Mouse (Mus musculus): Measurements from ENCODE around the gene Fam155a.
"Not testable (repeated sequence)": the region's sequence is repeated elsewhere in the genome, so short reads cannot be mapped to it uniquely, and the experiment has no call there.

Gene Fam155a

GRCm38 (mm10) chr8:9402393-9402792, 368.6 kb downstream of the Fam155a start:
- no peak for DNase-seq (ENCODE audit: low read depth, low spot score)

GRCm38 (mm10) chr8:9398606-9399263, 372.2 kb downstream of the Fam155a start:
- no peak for DNase-seq (ENCODE audit: low read depth, low spot score)

DNA sequence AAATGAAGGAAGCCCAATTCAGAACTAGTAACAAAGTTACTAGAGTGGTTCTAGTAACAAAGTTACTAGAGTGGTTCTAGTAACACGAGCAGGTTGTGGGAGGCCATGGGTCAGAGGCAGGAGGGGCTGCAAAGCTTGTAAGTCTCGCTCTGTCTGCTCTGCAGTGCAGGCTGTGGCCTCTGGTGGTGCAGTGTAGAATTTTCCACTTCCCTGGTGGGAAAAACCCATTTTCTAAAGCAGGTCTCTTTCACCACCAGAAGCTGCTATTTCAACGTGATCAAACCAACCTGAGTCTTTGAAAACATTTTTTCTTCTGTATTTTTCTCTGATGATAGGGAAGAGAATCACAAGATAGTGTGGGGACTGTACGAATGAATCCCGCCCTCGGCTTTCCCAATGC, 372.9 kb downstream of the Fam155a start:
- DNase-seq (ENCODE audit: low read depth, low spot score): peak; percentile 5

DNA sequence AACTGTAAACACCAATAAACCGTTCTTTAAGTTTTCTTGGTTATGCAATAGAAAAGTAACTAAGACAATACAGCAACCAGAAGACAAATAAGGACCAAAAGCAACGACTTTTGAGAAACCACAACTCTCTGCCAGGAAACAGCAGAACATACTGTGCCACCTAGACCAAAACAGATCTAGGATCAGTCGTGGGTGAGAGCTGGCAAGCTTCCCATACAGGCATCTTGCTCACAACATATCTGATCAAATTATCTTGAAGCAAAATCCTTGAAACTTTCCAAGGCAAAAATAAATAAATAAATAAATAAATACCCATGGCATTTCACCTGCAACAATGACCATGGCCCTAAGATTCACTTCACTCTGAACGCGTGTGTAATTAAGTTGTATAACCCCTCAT, 376.3 kb downstream of the Fam155a start:
- DNase-seq (ENCODE audit: low read depth, low spot score): no peak

DNA sequence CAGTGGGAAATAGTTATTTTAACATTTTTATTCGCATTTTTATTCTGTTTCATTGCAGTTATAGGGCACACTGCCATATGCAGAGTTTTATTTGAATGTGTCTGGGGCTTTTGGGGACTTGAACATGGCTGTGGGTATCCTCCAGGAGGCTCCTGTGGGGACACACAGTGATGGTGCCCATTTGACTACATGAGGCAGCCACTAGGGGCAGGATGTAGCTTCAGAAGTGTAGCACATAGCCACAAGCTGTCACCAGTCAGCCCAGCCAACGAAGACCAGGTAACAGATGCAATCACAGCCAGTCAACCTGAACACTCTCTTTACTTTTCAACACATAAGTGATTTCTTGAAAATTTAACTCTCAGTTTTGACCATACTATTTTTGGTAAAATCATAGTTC, 377.7 kb downstream of the Fam155a start:
- peak; percentile 37 for DNase-seq (ENCODE audit: low read depth, low spot score)

GRCm38 (mm10) chr8:9390229-9390628, 380.7 kb downstream of the Fam155a start:
- not testable (repeated sequence) for DNase-seq (ENCODE audit: low read depth, low spot score)

DNA sequence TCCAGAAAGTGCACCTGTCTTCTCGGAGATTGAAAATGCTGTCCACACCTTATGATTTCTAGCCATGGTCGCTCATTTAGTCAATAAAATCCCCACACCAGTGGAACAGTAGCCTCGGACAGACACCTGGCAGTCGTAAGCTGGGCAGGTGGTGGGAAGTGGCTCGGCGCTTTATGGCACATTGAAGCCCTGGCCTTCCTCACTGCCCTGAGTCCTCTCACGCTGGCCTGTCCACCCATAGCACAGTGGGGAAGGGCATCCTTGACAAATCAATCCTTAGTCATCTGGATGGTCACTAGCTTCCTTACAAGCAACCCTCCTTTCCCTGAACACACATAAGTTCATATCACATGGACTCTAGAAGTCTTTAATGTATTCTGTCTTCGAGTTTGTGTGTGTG, 401.8 kb downstream of the Fam155a start:
- no peak for DNase-seq (ENCODE audit: low read depth, low spot score)

DNA sequence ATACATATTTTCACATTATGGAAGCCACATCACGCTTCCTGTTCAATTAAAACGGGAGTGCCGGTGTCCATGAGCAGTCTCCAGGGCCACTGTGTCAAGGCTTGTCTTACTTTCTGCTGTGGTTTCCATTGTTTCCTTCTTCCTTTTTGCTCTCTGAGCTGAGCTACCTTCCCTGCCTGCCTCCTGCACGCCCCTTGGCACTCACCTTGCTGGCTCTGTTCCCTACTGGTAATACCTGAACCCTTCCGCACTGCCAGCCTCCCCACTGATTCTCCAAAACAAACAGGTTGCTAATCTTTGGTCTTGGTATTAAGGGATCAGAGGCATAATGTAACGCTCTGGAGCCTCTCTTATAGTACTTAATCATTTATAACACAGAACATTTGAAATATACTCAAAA, 403.2 kb downstream of the Fam155a start:
- no peak for DNase-seq (ENCODE audit: low read depth, low spot score)

DNA sequence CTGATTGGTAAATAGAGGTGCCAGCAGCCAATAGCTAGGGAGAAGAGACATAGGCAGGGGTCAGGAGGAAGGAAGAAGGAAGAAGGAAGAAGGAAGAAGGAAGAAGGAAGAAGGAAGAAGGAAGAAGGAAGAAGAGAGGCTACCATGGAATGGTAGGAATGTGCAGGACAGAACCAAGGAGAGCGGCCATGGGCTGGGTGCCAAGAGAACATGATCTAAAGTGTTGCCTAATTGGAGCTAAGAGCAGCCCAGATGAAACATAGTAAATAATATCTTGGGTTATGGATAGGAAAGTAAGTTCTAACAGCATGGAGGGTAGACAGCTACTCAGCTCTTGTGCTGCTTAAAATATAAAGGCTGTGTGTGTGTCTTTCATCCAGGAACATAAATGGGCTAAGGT, 405.6 kb downstream of the Fam155a start:
- DNase-seq (ENCODE audit: low read depth, low spot score): no peak

DNA sequence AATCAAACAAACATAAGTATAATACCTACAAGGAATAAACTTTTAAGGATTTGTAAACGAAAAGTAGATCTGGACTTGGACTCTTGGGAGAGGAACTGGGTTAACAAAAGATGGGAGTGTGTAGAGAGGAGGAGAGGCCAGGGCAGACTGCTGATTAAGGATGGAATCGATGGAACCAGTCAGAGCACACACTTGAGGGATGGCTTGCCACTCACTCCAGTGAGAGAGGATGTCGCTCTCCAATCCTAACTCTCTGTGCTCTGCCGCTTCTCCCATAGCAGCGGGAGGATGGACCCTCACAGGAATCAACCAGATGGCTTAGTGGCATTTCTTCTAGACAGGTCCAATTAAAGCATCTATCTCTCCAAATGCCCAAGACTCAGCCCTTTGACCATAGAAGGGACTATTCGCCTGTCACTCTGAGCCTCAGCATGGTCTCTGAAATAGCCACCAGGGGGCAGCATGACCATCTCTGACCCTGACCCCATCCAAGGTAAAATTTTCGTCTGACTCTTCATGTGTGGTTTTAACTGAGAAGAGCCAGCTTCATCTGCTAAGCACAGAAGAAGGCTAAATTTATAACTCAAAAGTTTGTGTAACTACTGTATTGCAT, 422.3 kb downstream of the Fam155a start:
- DNase-seq (ENCODE audit: low read depth, low spot score): peak; percentile 60

DNA sequence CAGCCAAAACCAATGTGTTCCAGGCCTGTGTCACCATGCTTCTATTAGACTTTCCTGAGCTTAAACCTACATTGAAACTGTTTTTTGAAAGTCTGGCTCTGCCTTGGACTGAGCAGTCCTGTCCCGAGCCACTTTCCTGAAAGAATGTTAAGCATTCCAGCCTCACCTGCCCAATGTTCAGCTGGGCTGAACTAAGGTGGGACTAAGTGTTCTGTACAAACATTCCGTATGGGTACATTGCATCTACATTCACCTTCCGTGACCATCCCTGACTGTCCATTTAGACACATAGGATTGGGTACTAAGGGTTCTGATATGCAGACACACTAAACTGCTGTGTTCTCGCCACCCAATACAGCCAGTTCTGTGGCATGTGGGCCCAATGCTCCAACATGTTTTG, 423.8 kb downstream of the Fam155a start:
- DNase-seq (ENCODE audit: low read depth, low spot score): peak; percentile 37

GRCm38 (mm10) chr8:9344136-9344535, 426.8 kb downstream of the Fam155a start:
- no peak for DNase-seq (ENCODE audit: low read depth, low spot score)

DNA sequence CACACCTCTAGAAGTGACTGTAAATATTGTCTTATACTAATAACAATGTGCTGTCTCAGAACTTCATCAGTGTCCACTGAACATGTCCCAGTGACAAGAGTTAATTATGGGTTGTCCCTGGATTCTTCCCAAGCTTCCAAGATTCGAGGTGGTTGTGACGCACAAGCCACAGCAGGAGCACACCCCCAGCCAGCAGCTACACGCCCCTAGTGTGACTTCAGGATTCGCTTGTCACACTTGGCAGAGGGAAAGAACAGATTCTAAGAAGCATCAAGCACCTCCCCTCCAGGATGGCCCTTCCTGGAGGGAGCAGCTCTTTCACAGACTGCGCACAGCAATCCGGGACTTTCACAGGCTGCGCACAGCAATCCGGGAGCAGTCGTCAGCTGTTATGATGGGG, 428.0 kb downstream of the Fam155a start:
- DNase-seq (ENCODE audit: low read depth, low spot score): peak; percentile 9

- peak; percentile 12 for DNase-seq (ENCODE audit: low read depth, low spot score)
Observed at GRCm38 (mm10) chr8:9342593-9342992, 428.4 kb downstream of the Fam155a start.

DNA sequence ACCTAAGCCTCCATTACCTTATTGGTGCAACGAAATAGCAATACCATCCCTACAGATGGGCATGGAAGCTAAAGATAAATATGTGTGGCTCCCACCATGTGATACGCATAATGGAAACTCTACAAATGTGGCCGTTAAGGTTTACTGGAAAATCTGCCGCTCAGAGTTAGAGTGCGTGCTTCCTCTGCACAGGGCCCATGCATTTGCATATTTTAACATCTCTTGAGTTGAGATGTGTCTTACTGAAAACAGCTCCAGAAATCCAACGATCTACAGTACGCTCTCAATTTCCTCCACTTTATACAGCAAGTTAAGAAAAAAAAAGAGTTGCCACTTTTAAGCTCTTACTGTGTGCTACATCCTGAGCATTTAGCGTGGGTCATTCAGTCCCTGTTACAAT, 433.1 kb downstream of the Fam155a start:
- no peak for DNase-seq (ENCODE audit: low read depth, low spot score)

DNA sequence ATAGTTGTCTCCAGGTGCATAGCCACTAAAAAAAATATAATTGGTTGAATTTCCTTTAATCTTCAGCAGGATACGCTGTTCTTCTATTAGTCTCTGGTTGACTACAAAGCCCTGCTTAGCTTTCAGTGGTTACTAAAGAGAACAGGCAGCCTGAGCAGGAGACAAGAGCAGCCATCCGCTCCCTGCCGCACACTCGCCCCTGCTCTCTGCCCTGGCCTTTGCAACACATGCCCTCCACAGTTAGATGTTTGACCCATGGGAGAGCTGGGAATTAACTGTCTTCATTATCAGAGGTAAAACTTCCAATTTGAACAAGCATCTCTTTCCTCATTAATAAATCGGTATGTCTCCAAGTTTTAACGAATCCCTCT, 435.0 kb downstream of the Fam155a start:
- DNase-seq (ENCODE audit: low read depth, low spot score): no peak

- DNase-seq (ENCODE audit: low read depth, low spot score): no peak
Observed at GRCm38 (mm10) chr8:9335285-9335932, 435.6 kb downstream of the Fam155a start.

DNA sequence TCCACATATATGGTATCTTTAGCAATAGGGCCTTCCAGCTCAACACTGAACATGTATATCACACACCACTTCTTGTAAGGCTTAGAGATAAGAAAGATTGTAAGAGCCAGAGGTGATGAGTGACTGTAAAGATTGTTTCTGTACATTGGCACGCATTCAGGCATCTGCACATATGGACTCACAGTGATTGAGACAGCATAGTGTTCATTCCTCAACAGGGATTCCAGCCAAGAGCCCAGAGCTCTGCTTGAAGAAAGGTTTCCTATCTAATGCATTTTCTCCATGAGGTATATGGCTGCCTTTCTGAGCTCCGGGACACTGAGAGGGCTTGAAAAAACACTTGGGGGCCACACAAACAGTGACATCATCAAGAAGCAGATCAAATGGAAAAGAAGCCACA, 438.2 kb downstream of the Fam155a start:
- DNase-seq (ENCODE audit: low read depth, low spot score): no peak

GRCm38 (mm10) chr8:9309456-9309855, 461.5 kb downstream of the Fam155a start:
- DNase-seq (ENCODE audit: low read depth, low spot score): peak; percentile 42

DNA sequence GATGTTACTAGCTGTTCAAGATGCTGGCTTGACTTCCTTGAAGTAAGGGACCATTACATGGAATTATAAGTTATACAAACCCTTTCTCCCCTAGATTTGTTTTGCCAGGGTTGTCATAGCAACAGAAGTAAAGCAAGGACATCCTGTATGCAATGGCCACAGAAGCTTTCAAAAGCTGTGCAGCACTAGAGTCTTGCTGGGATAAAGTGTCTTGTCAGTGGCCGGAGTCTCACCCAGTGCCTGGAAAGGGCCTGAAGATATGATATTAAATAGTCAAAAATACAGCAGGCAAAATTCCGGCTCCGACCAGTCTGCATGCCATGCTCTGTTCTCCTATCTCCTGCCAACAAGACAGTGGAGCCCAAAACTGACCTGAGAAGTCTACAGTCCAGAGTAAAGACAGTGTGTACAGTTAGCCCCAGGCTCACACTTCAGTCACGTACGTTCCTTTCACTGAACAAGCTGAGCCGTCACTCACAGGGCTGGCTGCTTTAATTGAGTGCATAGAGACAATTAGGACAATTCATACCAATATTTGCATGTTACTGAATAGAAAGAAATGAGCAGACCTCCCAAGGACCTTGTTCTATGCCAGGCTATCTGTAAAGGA, 467.3 kb downstream of the Fam155a start:
- DNase-seq (ENCODE audit: low read depth, low spot score): no peak

- DNase-seq (ENCODE audit: low read depth, low spot score): no peak
Observed at GRCm38 (mm10) chr8:9295046-9295445, 475.9 kb downstream of the Fam155a start.

GRCm38 (mm10) chr8:9292532-9292931, 478.4 kb downstream of the Fam155a start:
- DNase-seq (ENCODE audit: low read depth, low spot score): no peak

Measured in R1 (cell line).